In the genomic region with DNA sequence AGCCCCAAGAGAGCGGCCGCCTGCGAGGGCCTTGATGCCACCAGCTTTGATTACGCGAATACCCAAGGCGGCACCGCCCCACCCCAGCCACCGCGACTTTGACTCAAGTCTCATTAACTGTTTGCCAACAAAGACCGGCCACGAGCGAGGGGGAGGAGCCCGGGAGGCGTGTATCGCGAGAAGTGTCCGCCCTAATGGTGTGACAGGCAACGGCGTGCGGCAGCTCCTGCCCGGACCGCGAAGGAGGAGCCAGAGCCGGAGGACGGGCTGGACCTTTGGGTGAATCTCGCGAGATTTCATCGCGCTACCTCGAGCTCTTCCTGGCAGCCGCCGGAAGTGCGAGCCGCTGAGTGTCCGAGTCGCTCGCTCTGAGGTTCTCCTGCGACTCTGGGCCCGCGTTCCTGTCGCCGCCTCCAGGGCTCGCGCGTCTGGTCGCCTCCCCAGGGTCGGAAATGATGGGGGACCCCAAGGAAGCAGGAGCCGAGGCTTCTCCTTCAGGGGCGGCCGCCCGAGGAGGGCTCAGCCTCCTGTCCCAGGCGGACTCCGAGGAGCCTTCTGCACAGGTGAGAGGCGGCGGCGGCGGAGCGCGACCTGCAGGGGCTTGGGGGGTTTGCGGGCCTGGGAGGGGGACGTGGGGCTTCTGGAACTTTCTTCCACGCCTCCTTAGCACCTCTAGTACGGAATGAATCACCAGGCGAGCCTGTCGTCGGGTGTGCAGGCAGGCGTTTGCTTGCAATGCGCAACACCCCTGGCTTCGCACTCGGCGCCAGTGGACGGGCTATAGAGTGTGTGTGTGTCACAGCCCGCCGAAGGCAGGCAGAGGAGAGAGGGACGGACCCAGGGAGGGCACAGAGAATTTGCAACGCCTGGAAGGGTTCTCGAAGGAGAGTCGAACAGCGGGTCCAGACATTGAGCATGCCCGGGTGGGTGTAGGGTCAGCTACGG, we compare ENCODE assay signal across 7 mouse cellular contexts. TPM values are rescaled to one million over a fixed set of nuclear protein-coding genes. Genes with fewer than 3 reads are reported as not detected.
DNase-seq lines count a peak whose midpoint lies in the region; ATAC-seq lines count a peak whose summit lies in the region.

A gene (plus strand): TSS at position 183 of the 945 bp plus-strand sequence.

- H3K4me3 ChIP-seq in embryonic facial prominence, embryonic 11.5 days (ENCODE audit: low read depth, low read length), result peak within 1 kb of the TSS; percentile 94
- H3K4me3 ChIP-seq in limb, embryonic 10.5 days, result peak within 1 kb of the TSS; percentile 98
- peak within 1 kb of the TSS; percentile 97 for H3K4me3 ChIP-seq in midbrain, embryonic 13.5 days (replicated peaks)

- ATAC-seq in embryonic facial prominence, embryonic 11.5 days (replicated peaks; ENCODE audit: insufficient number of reproducible peaks, low FRiP score, low TSS enrichment, low read depth), result peak; percentile 94
- peak; percentile 89 for ATAC-seq in granulocyte monocyte progenitor cell, adult 5-6 weeks (replicated peaks; ENCODE audit: poor library complexity, severe bottlenecking)
- peak; percentile 98 for ATAC-seq in midbrain, embryonic 13.5 days

- no peaks in the 10 kb centered on the region for H3K27me3 ChIP-seq in embryonic facial prominence, embryonic 11.5 days (ENCODE audit: control insufficient read depth, insufficient read depth, low read length)
- no peaks in the 10 kb centered on the region for H3K27me3 ChIP-seq in limb, embryonic 10.5 days (ENCODE audit: low read depth, poor library complexity, severe bottlenecking)
- no peaks in the 10 kb centered on the region for H3K27me3 ChIP-seq in midbrain, embryonic 13.5 days

- peak; percentile 99 for DNase-seq in adrenal gland, postnatal 14 days
- DNase-seq in embryonic facial prominence, embryonic 11.5 days (ENCODE audit: low spot score), result peak; percentile 99
- peak; percentile 99 for DNase-seq in kidney, adult 11 months
- peak; percentile 98 for DNase-seq in limb, embryonic 10.5 days (ENCODE audit: low spot score)
- DNase-seq in spleen, adult 12 weeks (ENCODE audit: low spot score), result peak; percentile 98

- WGBS in embryonic facial prominence, embryonic 11.5 days, result under 1% methylated on average over 81 of the region's 81 CpGs
- WGBS in limb, embryonic 10.5 days, result under 1% methylated on average over 81 of the region's 81 CpGs
- WGBS in midbrain, embryonic 13.5 days, result under 1% methylated on average over 81 of the region's 81 CpGs

- no peaks in the 10 kb centered on the region; the same call in 1 of the 2 replicates for H3K4me1 ChIP-seq in embryonic facial prominence, embryonic 11.5 days (ENCODE audit: control insufficient read depth, insufficient read depth, low read length)
- H3K4me1 ChIP-seq in limb, embryonic 10.5 days, result peaks cover 36% of the 10 kb centered on the region
- peaks cover 13% of the 10 kb centered on the region for H3K4me1 ChIP-seq in midbrain, embryonic 13.5 days (replicated peaks)

- H3K9me3 ChIP-seq in embryonic facial prominence, embryonic 11.5 days (replicated peaks; ENCODE audit: control insufficient read depth, low read length), result no peaks in the 10 kb centered on the region
- H3K9me3 ChIP-seq in limb, embryonic 10.5 days (replicated peaks), result no peaks in the 10 kb centered on the region
- no peaks in the 10 kb centered on the region for H3K9me3 ChIP-seq in midbrain, embryonic 13.5 days

- H3K9ac ChIP-seq in embryonic facial prominence, embryonic 11.5 days (replicated peaks; ENCODE audit: low read length), result peak within 1 kb of the TSS; percentile 90
- H3K9ac ChIP-seq in midbrain, embryonic 13.5 days (replicated peaks), result peak within 1 kb of the TSS; percentile 92

- no peaks in the 10 kb centered on the region; the same call in 1 of the 2 replicates for H3K36me3 ChIP-seq in embryonic facial prominence, embryonic 11.5 days (replicated peaks; ENCODE audit: control insufficient read depth, insufficient read depth, low read depth, low read length)
- H3K36me3 ChIP-seq in limb, embryonic 10.5 days, result peaks cover 38% of the 10 kb centered on the region
- H3K36me3 ChIP-seq in midbrain, embryonic 13.5 days, result peaks cover 27% of the 10 kb centered on the region

- H3K27ac ChIP-seq in embryonic facial prominence, embryonic 11.5 days (replicated peaks; ENCODE audit: low read depth, low read length), result peak within 1 kb of the TSS; percentile 85
- peak within 1 kb of the TSS; percentile 95 for H3K27ac ChIP-seq in limb, embryonic 10.5 days
- peak within 1 kb of the TSS; percentile 94 for H3K27ac ChIP-seq in midbrain, embryonic 13.5 days

- peak within 1 kb of the TSS; percentile 80 for H3K4me2 ChIP-seq in embryonic facial prominence, embryonic 11.5 days (ENCODE audit: low read depth, low read length)
- H3K4me2 ChIP-seq in midbrain, embryonic 13.5 days (replicated peaks), result peak within 1 kb of the TSS; percentile 95

RNA-seq across cellular contexts. Expression of the gene that starts here (rescaled TPM):
- total RNA-seq in adrenal gland, postnatal 14 days (2021), result 16.0 TPM in 2 replicates
- 29.2 and 37.2 TPM in 2 replicates for polyA plus RNA-seq in embryonic facial prominence, embryonic 11.5 days (2014; fragmentation: Nextera tagmentation; extraction: Ambion mirVana)
- 25.7 and 31.9 TPM in 2 replicates for total RNA-seq in granulocyte monocyte progenitor cell, adult 5-6 weeks (2014; fragmentation: Nextera tagmentation)
- 16.7 and 17.1 TPM in 2 replicates for total RNA-seq in granulocyte monocyte progenitor cell, adult 5-6 weeks (2017)
- 29.8 and 30.3 TPM in 2 replicates for polyA plus RNA-seq in limb, embryonic 10.5 days (2016; fragmentation: Nextera tagmentation; extraction: Ambion mirVana)
- polyA plus RNA-seq in midbrain, embryonic 13.5 days (2015; fragmentation: Nextera tagmentation; extraction: Ambion mirVana), result 22.1 and 25.7 TPM in 2 replicates

Comparison
In these comparisons a context has a peak if more than half of its experiments do, and no peak if none do; other contexts are left out.
1. Peak in every context shown above with its lines: DNase-seq, ATAC-seq, H3K4me3 ChIP-seq and H3K27ac ChIP-seq.